Mouse (Mus musculus) ES-E14 (cell line): ENCODE results near the gene Fbxo46. TPM values are rescaled to one million over a fixed set of nuclear protein-coding genes. Genes with fewer than 3 reads are reported as not detected.
A peak's percentile ranks its signal among the peaks of the same experiment; 100 is the strongest.

ENCODE experiments used
- DNase-seq: peaks from one replicate; pipeline ENCODE4 v3.0.0-alpha.2; 2013; ENCODE audit warnings: low read depth, low spot score
- H3K27ac ChIP-seq: 2 replicates; pipeline ENCODE4 v1.5.1; 2012; ENCODE audit warnings: low read depth, mild to moderate bottlenecking, low read length, moderate library complexity, mixed read lengths; ENCODE audit not compliant: poor library complexity, insufficient read depth, severe bottlenecking
- H3K36me3 ChIP-seq: 2 replicates; pipeline ENCODE4 v1.6.1; 2012; ENCODE audit warnings: mild to moderate bottlenecking, low read length, moderate library complexity, mixed read lengths; ENCODE audit not compliant: control insufficient read depth, poor library complexity, insufficient read depth, severe bottlenecking
- H3K4me1 ChIP-seq, 2 experiments: fragments of 150-350 bp in 1 of 2; sonication (generic) in 1 of 2; 2 replicates each; pipeline ENCODE4 v1.6.1; 2012; ENCODE audit warnings: low read length in 2 of 2, mild to moderate bottlenecking in 1 of 2, mixed read lengths in 1 of 2; ENCODE audit not compliant: control insufficient read depth in 2 of 2, insufficient read depth in 2 of 2, poor library complexity in 1 of 2
- H3K4me3 ChIP-seq, 2 experiments: fragments of 150-350 bp in 1 of 2; sonication (generic) in 1 of 2; 2 replicates each; pipeline ENCODE4 v1.5.1; 2012; ENCODE audit warnings: low read length in 2 of 2, low read depth in 1 of 2, mild to moderate bottlenecking in 1 of 2, mixed read lengths in 1 of 2; ENCODE audit not compliant: insufficient read depth in 1 of 2, poor library complexity in 1 of 2, severe bottlenecking in 1 of 2
- H3K9ac ChIP-seq: 2 replicates; pipeline ENCODE4 v1.6.1; 2012; ENCODE audit warnings: low read depth, mild to moderate bottlenecking, low read length, mixed read lengths; ENCODE audit not compliant: poor library complexity, insufficient read depth, severe bottlenecking
- H3K9me3 ChIP-seq: fragments of 150-350 bp; sonication (generic); 2 replicates; pipeline ENCODE4 v1.6.1; 2012; ENCODE audit warnings: low read depth, mild to moderate bottlenecking, low read length; ENCODE audit not compliant: control insufficient read depth, insufficient read depth
- CHD2 ChIP-seq: IDR thresholded peaks from 2 replicates; pipeline ENCODE4 v1.6.1; 2014; ENCODE audit warnings: mild to moderate bottlenecking, low read depth, low read length, inconsistent platforms
- HCFC1 ChIP-seq: IDR thresholded peaks from 2 replicates; pipeline ENCODE4 v1.6.1; 2012; ENCODE audit warnings: low read length, inconsistent platforms, borderline replicate concordance; ENCODE audit not compliant: insufficient read depth
- MAFK ChIP-seq: IDR thresholded peaks from 2 replicates; pipeline ENCODE4 v1.6.1; 2014; ENCODE audit warnings: mild to moderate bottlenecking, low read depth, low read length, inconsistent platforms; ENCODE audit not compliant: insufficient read depth
- ZC3H11A ChIP-seq: IDR thresholded peaks from 2 replicates; pipeline ENCODE4 v1.6.1; 2012; ENCODE audit warnings: low read depth, mild to moderate bottlenecking, inconsistent platforms, low read length, borderline replicate concordance
- ZNF384 ChIP-seq: IDR thresholded peaks from 2 replicates; pipeline ENCODE4 v1.6.1; 2012; ENCODE audit warnings: low read depth, low read length, inconsistent platforms
- in situ Hi-C, 2 experiments: fragments of 600-800 bp; cut with MboI; formaldehyde crosslinking; loops; one replicate each; pipeline ENCODE4 v1.15.1; 2025; ENCODE audit warnings: low sequenced_read_pairs in 2 of 2, inconsistent platforms in 1 of 2; ENCODE audit not compliant: unreplicated experiment in 2 of 2
- total RNA-seq: library from RNA; depleted of rRNA; stranded (reverse); fragments of 300-350 nt; gene quantifications from 2 replicates; pipeline ENCODE4 v1.2.3, GENCODE M21; 2012

Fbxo46 gene
- total RNA-seq, 1 experiment = 19.5 TPM

- Histone ChIP-seq H3K27ac (no peak overlapping the region), H3K9me3 (no peaks in the 10 kb centered on the region), H3K4me3 (no peak overlapping the region), H3K36me3 (no peaks in the 10 kb centered on the region), H3K9ac (no peak overlapping the region), H3K4me1 (no peaks in the 10 kb centered on the region)
- no peak for TF ChIP-seq ZNF384
- TF ChIP-seq CHD2 = no peak
- TF ChIP-seq HCFC1 = no peak
- no peak for TF ChIP-seq MAFK
- no peak for TF ChIP-seq ZC3H11A
- no peak for DNase-seq
- in situ Hi-C loops = no loop called here
Measured at GRCm38 (mm10) chr7:19104486-19104885, 15.2 kb upstream of the Fbxo46 start.

GRCm38 (mm10) chr7:19107436-19107835 is 12.2 kb upstream of the Fbxo46 start:
- in situ Hi-C loops = no loop called here
- no peak overlapping the region for H3K27ac ChIP-seq
- H3K9ac ChIP-seq = no peak overlapping the region
- no peak overlapping the region for H3K4me3 ChIP-seq
- H3K4me1 ChIP-seq = no peaks in the 10 kb centered on the region
- no peaks in the 10 kb centered on the region for H3K36me3 ChIP-seq
- no peak for DNase-seq
- TF ChIP-seq CHD2 = no peak
- H3K9me3 ChIP-seq = no peaks in the 10 kb centered on the region

- H3K4me3 ChIP-seq = no peak overlapping the region
- H3K27ac ChIP-seq = no peak overlapping the region
- no peaks in the 10 kb centered on the region for H3K36me3 ChIP-seq
- TF ChIP-seq CHD2 (no peak), ZNF384 (no peak), HCFC1 (no peak), MAFK (no peak), ZC3H11A (no peak)
- no peaks in the 10 kb centered on the region for H3K4me1 ChIP-seq
- in situ Hi-C loops = no loop called here
- no peak overlapping the region for H3K9ac ChIP-seq
- no peak for DNase-seq
- H3K9me3 ChIP-seq = no peaks in the 10 kb centered on the region
Measured at GRCm38 (mm10) chr7:19109565-19109964, 10.1 kb upstream of the Fbxo46 start.

- Histone ChIP-seq H3K4me3 (no peak within 1 kb of the TSS), H3K36me3 (no peaks in the 10 kb centered on the region), H3K27ac (no peak within 1 kb of the TSS), H3K4me1 (peaks cover 0 to 4% of the 10 kb centered on the region in 2 experiments; a peak in 2 of 4 replicates), H3K9ac (no peak within 1 kb of the TSS), H3K9me3 (no peaks in the 10 kb centered on the region)
- peak; percentile 56; the same call in 1 of the 2 replicates for TF ChIP-seq HCFC1
- TF ChIP-seq MAFK = peak; percentile 32; the same call in 1 of the 2 replicates
- no peak; the same call in 1 of the 2 replicates for TF ChIP-seq ZC3H11A
- in situ Hi-C loops = no loop called here
- peak; percentile 97 for DNase-seq
Measured at GRCm38 (mm10) chr7:19118028-19118771, 1.5 kb upstream of the Fbxo46 start, which contains the start of gene Gm4969. Gene Gm4969 (minus strand): TSS chr7:19118368.

- Histone ChIP-seq H3K36me3 (no peaks in the 10 kb centered on the region), H3K27ac (no peak overlapping the region), H3K9ac (no peak overlapping the region), H3K4me3 (no peak overlapping the region), H3K9me3 (no peaks in the 10 kb centered on the region), H3K4me1 (peaks cover 0 to 4% of the 10 kb centered on the region in 2 experiments; a peak in 2 of 4 replicates)
- no peak for TF ChIP-seq CHD2
- TF ChIP-seq HCFC1 = no peak
- TF ChIP-seq ZNF384 = no peak
- no peak for TF ChIP-seq ZC3H11A
- no peak for TF ChIP-seq MAFK
- in situ Hi-C loops = no loop called here
- no peak for DNase-seq
Measured at GRCm38 (mm10) chr7:19119083-19119482, 576 bp upstream of the Fbxo46 start.
